Mouse (Mus musculus) embryonic fibroblast, embryonic 13.5 days (primary cell): ENCODE measurements around the gene Olfr180. TPM values are rescaled to one million over a fixed set of nuclear protein-coding genes. Genes with fewer than 3 reads are reported as not detected.

Experiments used
- H3K27ac ChIP-seq: 2 replicates; pipeline ENCODE4 v1.5.1; 2012; ENCODE audit warnings: low read length, control low read depth, inconsistent platforms; ENCODE audit not compliant: insufficient read depth
- H3K4me1 ChIP-seq: 2 replicates; pipeline ENCODE4 v1.6.1; 2011; ENCODE audit warnings: low read length; ENCODE audit not compliant: control insufficient read depth, insufficient read depth
- H3K4me3 ChIP-seq: 2 replicates; pipeline ENCODE4 v1.5.1; 2011; ENCODE audit warnings: mild to moderate bottlenecking, control low read depth, low read length; ENCODE audit not compliant: insufficient read depth
- CTCF ChIP-seq: IDR thresholded peaks from 2 replicates; pipeline ENCODE4 v1.5.1; 2011; ENCODE audit warnings: mild to moderate bottlenecking, control low read depth, low read length, moderate library complexity, borderline replicate concordance; ENCODE audit not compliant: insufficient read depth
- POLR2A ChIP-seq: IDR thresholded peaks from 2 replicates; pipeline ENCODE4 v1.6.1; 2011; ENCODE audit warnings: low read depth, mild to moderate bottlenecking, control low read depth, low read length, moderate library complexity
- polyA plus RNA-seq: library from polyadenylated mRNA; stranded (reverse); fragments of >200 nt; gene quantifications from 2 replicates; pipeline ENCODE4 v1.2.4, GENCODE M21; 2011; ENCODE audit warnings: low read depth; ENCODE audit not compliant: missing spikeins, insufficient read length

The Olfr180 gene
- polyA plus RNA-seq, result not detected in 2 replicates

DNA sequence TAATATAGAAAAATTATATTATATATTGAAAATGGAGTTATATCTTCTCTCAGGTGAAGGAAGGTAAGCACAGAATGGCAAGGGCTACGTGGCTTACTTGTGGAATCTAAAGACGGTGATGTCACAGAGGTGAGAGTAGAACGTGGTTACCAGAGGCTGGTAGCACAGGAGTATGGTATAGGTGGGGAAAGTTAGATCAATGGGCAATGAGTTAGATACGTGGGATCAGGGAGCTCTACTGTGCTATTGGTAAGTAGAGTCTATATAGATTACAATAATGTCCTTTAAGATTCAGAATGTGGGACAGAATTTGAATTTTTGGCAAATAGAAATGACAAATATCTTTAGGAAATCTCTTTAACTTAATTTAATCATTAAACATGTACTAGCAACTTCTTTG lies at the start of gene Olfr180:
TSS of gene Olfr180 (minus strand) at position 101 of the 400 bp plus-strand sequence.
- no peak within 1 kb of the TSS for H3K27ac ChIP-seq
- TF ChIP-seq CTCF, result no peak
- no peak for TF ChIP-seq POLR2A

DNA sequence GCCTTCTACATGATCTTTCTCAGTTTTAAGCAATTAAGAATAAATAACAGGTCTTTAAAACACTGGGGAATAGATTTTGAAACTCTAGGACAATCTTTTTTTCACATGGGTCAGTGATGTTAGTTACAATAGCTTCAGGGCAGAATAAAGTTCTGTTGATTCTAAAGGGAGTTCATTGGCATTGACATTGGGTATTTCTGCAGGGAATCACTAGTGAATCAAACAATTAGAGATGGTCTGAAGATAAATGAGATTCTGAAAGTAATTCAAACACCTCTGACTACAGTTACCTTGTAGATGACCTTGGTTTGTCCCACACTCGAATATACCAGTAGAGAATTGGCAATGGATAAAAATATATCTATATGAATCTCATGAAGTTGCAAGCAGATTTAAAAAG lies 537 bp downstream of the Olfr180 start, which contains the start of gene Olfr181:
TSS of gene Olfr181 (minus strand) at position 101 of the 400 bp plus-strand sequence.
- no peak for TF ChIP-seq POLR2A
- no peak for TF ChIP-seq CTCF
- Histone ChIP-seq H3K27ac (no peak within 1 kb of the TSS), H3K4me1 (no peaks in the 10 kb centered on the region), H3K4me3 (no peak within 1 kb of the TSS)

More for the DNA sequence above, at the start of gene Olfr180:
- no peaks in the 10 kb centered on the region for H3K4me1 ChIP-seq
- H3K4me3 ChIP-seq, result no peak within 1 kb of the TSS

DNA sequence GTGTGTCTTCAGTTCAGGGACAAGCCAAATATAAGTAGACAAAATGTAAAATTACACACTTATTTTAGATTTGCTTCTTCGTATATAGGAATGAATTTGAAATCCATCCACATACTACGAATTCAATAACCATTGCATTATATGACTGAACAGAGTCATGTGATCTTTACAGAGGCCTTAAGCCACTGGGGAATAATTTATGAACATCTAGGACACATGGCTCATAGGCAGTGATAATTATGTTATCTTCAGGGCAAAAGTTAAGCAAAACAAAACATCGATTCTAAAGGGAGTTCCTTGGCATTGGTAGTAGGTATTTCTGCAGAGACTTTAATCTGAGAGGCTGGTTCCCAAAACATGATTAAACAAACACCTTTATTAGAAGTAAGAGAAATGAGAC lies 37.2 kb downstream of the Olfr180 start, which contains the start of gene Olfr178:
TSS of gene Olfr178 (minus strand) at position 101 of the 400 bp plus-strand sequence.
- no peak within 1 kb of the TSS for H3K27ac ChIP-seq
- H3K4me3 ChIP-seq, result no peak within 1 kb of the TSS
- no peak for TF ChIP-seq POLR2A
- TF ChIP-seq CTCF, result no peak
- H3K4me1 ChIP-seq, result no peaks in the 10 kb centered on the region

DNA sequence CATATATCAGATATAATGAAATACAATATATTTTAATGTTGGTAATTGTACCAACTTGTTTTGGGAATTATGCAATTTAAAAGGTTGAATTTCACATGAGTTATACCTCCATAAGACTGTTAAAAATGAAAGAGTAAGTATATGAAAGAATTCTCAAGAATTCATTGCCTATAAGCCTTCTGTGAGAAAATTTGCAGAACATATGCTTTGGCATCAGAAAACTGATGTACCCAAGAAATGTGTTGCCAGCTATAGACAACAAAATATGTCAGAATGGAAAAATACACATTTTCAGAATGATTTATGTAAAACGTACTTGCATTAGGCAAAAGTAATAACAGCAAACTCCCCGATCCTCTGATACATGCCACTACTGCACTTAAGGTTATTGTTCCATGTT lies 44.8 kb downstream of the Olfr180 start:
- no peak overlapping the region for H3K27ac ChIP-seq
- TF ChIP-seq POLR2A, result no peak
- no peak for TF ChIP-seq CTCF

DNA sequence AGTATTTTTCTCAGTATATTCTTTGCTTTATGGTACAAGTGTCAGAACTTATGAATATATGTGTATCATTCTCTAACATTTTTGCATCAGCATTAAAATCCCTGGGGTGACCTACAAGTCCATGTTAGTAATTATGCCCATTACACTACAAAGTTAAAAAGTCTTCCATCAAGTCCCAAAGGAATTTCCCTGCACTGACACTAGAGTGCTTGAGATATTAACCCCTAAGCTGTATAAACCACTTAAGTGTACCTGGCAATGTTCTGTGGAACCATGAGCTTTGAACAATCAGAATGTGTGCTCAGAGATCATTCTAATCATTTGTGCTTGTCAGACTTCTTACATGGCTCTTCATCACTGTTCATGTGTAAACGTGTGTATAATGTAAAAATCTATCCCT lies 54.5 kb downstream of the Olfr180 start, which contains the start of gene Olfr177:
TSS of gene Olfr177 (minus strand) at position 101 of the 400 bp plus-strand sequence.
- H3K27ac ChIP-seq, result no peak within 1 kb of the TSS
- H3K4me3 ChIP-seq, result no peak within 1 kb of the TSS
- TF ChIP-seq CTCF, result no peak
- no peak for TF ChIP-seq POLR2A
- H3K4me1 ChIP-seq, result no peaks in the 10 kb centered on the region

More for the DNA sequence above, 44.8 kb downstream of the Olfr180 start:
- Histone ChIP-seq H3K4me3 (no peak overlapping the region), H3K4me1 (no peaks in the 10 kb centered on the region)

Other genes starting within 250 kb of the Olfr180 start
- not detected in 2 replicates for gene Gpr15, start 210.3 kb downstream of the Olfr180 start, polyA plus RNA-seq
- gene Cldnd1, start 201.5 kb downstream of the Olfr180 start, polyA plus RNA-seq, result 98.1 and 112 TPM in 2 replicates
- gene Olfr172, start 166.2 kb downstream of the Olfr180 start, polyA plus RNA-seq, result not detected in 2 replicates
- not detected in 2 replicates for gene Olfr173, start 129.1 kb downstream of the Olfr180 start, polyA plus RNA-seq
- not detected in 2 replicates for gene Olfr175-ps1, start 102.6 kb downstream of the Olfr180 start, polyA plus RNA-seq
- not detected in 2 replicates for gene Olfr177, start 54.6 kb downstream of the Olfr180 start, polyA plus RNA-seq
- gene Olfr178, start 37.3 kb downstream of the Olfr180 start, polyA plus RNA-seq, result not detected in 2 replicates
- not detected in 2 replicates for gene Olfr181, start 637 bp downstream of the Olfr180 start, polyA plus RNA-seq
- not detected in 2 replicates for gene Olfr183, start 66.0 kb upstream of the Olfr180 start, polyA plus RNA-seq
- not detected in 2 replicates for gene Olfr186, start 100.9 kb upstream of the Olfr180 start, polyA plus RNA-seq
- gene Olfr187, start 110.4 kb upstream of the Olfr180 start, polyA plus RNA-seq, result not detected in 2 replicates
- not detected in 2 replicates for gene Olfr190, start 148.6 kb upstream of the Olfr180 start, polyA plus RNA-seq
- not detected in 2 replicates for gene Olfr191, start 160.4 kb upstream of the Olfr180 start, polyA plus RNA-seq
- gene Olfr193, start 182.5 kb upstream of the Olfr180 start, polyA plus RNA-seq, result not detected in 2 replicates
- not detected in 2 replicates for gene Olfr194, start 191.7 kb upstream of the Olfr180 start, polyA plus RNA-seq
- gene Olfr195, start 217.7 kb upstream of the Olfr180 start, polyA plus RNA-seq, result not detected in 2 replicates
- not detected in 2 replicates for gene Olfr196, start 241.1 kb upstream of the Olfr180 start, polyA plus RNA-seq